Mouse (Mus musculus) megakaryocyte, embryonic 14.5 days (primary cell): ENCODE data around the gene Cntfr.
"Not testable (repeated sequence)": the region's sequence is repeated elsewhere in the genome, so short reads cannot be mapped to it uniquely, and the experiment has no call there.

Source experiments
- FLI1 ChIP-seq: IDR thresholded peaks from 2 replicates; pipeline ENCODE4 v1.6.1; 2012; ENCODE audit warnings: low read length, inconsistent platforms, mixed read lengths
- GATA1 ChIP-seq: IDR thresholded peaks from 3 replicates; pipeline ENCODE4 v1.6.1; 2012; ENCODE audit warnings: mixed read lengths, low read length, inconsistent platforms, borderline replicate concordance

- TF ChIP-seq GATA1, FLI1: not testable (repeated sequence)
Measured at GRCm38 (mm10) chr4:41696452-41696851, 437 bp downstream of the Cntfr start.
